In the genomic region with DNA sequence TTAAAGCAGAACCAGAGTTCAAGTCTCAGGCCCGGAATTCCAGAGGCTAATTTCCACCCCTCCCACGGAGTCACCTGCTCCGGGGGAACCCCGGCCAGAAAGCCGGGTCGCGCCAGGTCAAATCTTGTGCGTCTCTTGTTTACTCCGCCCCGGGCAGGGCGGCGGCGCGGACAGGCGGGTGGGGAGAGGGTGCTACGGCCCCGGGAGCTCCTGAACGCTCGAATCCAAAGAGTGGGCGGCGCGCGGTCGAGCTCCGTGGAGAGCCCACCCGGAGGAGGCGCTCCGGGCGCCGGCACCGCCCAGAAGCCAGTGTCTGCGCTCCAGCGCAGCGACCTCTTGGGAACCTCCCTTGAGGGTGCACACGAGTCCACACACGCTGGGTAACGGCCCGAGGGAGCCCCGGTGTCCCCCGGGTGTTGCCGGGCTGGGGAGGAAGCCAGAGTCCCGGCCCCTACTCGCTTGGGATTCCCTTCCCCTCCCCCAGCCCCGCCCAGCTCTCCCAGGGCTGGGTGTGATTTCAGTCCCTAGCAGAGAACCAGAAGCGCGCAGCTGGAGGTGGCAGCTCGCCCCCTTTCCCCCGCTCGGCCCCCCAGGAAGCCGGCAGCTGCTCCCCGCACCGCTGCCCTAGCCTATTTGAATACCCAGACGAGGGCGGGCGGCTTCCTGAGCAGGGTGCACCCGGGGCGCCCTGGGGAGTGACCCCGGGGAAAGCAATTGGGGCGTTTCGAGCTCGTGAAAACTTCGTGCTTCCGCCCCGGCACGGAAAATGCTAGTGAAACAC, we compare ENCODE assay signal across 8 mouse cellular contexts. TPM values are rescaled to one million over a fixed set of nuclear protein-coding genes. Genes with fewer than 3 reads are reported as not detected.
A peak's percentile ranks its signal among the peaks of the same experiment; 100 is the strongest.
DNase-seq lines count a peak whose midpoint lies in the region; ATAC-seq and TF ChIP-seq lines count a peak whose summit lies in the region.

No protein-coding gene starts in this region.

- no peaks in the 10 kb centered on the region for H3K9me3 ChIP-seq in intestine, postnatal 0 days (ENCODE audit: control insufficient read depth)
- H3K9me3 ChIP-seq in limb, embryonic 10.5 days (replicated peaks), result no peaks in the 10 kb centered on the region
- H3K9me3 ChIP-seq in midbrain, embryonic 11.5 days (ENCODE audit: control insufficient read depth, low read length), result no peaks in the 10 kb centered on the region

- peak; percentile 96 to 98 for DNase-seq in adrenal gland, adult (ENCODE audit: inconsistent age in 2 of 2, low spot score in 1 of 2)
- DNase-seq in embryo, embryonic 10.5 days (ENCODE audit: low spot score), result peak; percentile 70
- DNase-seq in limb, embryonic 10.5 days (ENCODE audit: low spot score), result peak; percentile 64
- DNase-seq in midbrain, embryonic 11.5 days (ENCODE audit: low spot score, missing footprints), result peak; percentile 96
- DNase-seq in right cerebral cortex, postnatal 36 days (ENCODE audit: low spot score in 2 of 2), result peak; percentile 64 to 67
- DNase-seq in urinary bladder, postnatal 4 days (ENCODE audit: low spot score in 2 of 2), result peak; percentile 82 to 85

- no peaks in the 10 kb centered on the region for H3K4me1 ChIP-seq in intestine, postnatal 0 days (replicated peaks; ENCODE audit: control insufficient read depth, insufficient read depth, low read length)
- H3K4me1 ChIP-seq in limb, embryonic 10.5 days, result peaks cover 33% of the 10 kb centered on the region
- H3K4me1 ChIP-seq in midbrain, embryonic 11.5 days (ENCODE audit: control insufficient read depth, insufficient read depth, low read length), result peaks cover 3% of the 10 kb centered on the region; the same call in 1 of the 2 replicates

- no peaks in the 10 kb centered on the region for H3K36me3 ChIP-seq in intestine, postnatal 0 days (ENCODE audit: control insufficient read depth, insufficient read depth)
- H3K36me3 ChIP-seq in limb, embryonic 10.5 days, result no peaks in the 10 kb centered on the region
- H3K36me3 ChIP-seq in midbrain, embryonic 11.5 days (ENCODE audit: control insufficient read depth, insufficient read depth, low read length), result no peaks in the 10 kb centered on the region

- peak overlapping the region; percentile 91 for H3K4me3 ChIP-seq in intestine, postnatal 0 days (ENCODE audit: low read depth, low read length)
- peak overlapping the region; percentile 75 for H3K4me3 ChIP-seq in limb, embryonic 10.5 days
- H3K4me3 ChIP-seq in midbrain, embryonic 11.5 days (ENCODE audit: low read depth, low read length), result peak overlapping the region; percentile 72

- H3K27ac ChIP-seq in intestine, postnatal 0 days (ENCODE audit: low read depth, low read length), result peak overlapping the region; percentile 88
- peak overlapping the region; percentile 89 for H3K27ac ChIP-seq in limb, embryonic 10.5 days
- peak overlapping the region; percentile 93 for H3K27ac ChIP-seq in midbrain, embryonic 11.5 days (ENCODE audit: low read depth, low read length)

- peak overlapping the region; percentile 91 for H3K9ac ChIP-seq in intestine, postnatal 0 days (ENCODE audit: low read depth, low read length)
- H3K9ac ChIP-seq in midbrain, embryonic 11.5 days (ENCODE audit: low read length), result peak overlapping the region; percentile 91

- peak overlapping the region; percentile 89 for H3K4me2 ChIP-seq in intestine, postnatal 0 days (replicated peaks; ENCODE audit: low read depth)
- H3K4me2 ChIP-seq in midbrain, embryonic 11.5 days, result peak overlapping the region; percentile 82

- TF ChIP-seq CTCF in intestine, postnatal 0 days (IDR thresholded peaks at IDR 0.05; ENCODE audit: low read depth), result peak; percentile 57

- ATAC-seq in granulocyte monocyte progenitor cell, adult 5-6 weeks (replicated peaks; ENCODE audit: poor library complexity, severe bottlenecking), result peak; percentile 50
- peak; percentile 57 for ATAC-seq in intestine, postnatal 0 days
- ATAC-seq in midbrain, embryonic 11.5 days (ENCODE audit: low FRiP score), result peak; percentile 27

- under 1% methylated on average over 57 of the region's 65 CpGs for WGBS in intestine, postnatal 0 days
- under 1% methylated on average over 65 of the region's 65 CpGs for WGBS in limb, embryonic 10.5 days
- under 1% methylated on average over 59 of the region's 65 CpGs for WGBS in midbrain, embryonic 11.5 days

- H3K27me3 ChIP-seq in intestine, postnatal 0 days (replicated peaks; ENCODE audit: control insufficient read depth, insufficient read depth, low read length), result no peaks in the 10 kb centered on the region
- H3K27me3 ChIP-seq in limb, embryonic 10.5 days (ENCODE audit: low read depth, poor library complexity, severe bottlenecking), result peaks cover 62% of the 10 kb centered on the region
- no peaks in the 10 kb centered on the region for H3K27me3 ChIP-seq in midbrain, embryonic 11.5 days (ENCODE audit: control insufficient read depth, insufficient read depth, low read length)

RNA-seq across cellular contexts. Expression of a gene that starts 1.2 kb away (rescaled TPM):
- 1.4 and 5.4 TPM in 2 replicates for total RNA-seq in granulocyte monocyte progenitor cell, adult 5-6 weeks (2014; fragmentation: Nextera tagmentation)
- total RNA-seq in granulocyte monocyte progenitor cell, adult 5-6 weeks (2017), result 0.62 and 0.69 TPM in 2 replicates
- polyA plus RNA-seq in intestine, postnatal 0 days (2015; fragmentation: Nextera tagmentation; extraction: Ambion mirVana), result 3.5 and 3.8 TPM in 2 replicates
- 0.44 and 0.59 TPM in 2 replicates for polyA plus RNA-seq in limb, embryonic 10.5 days (2016; fragmentation: Nextera tagmentation; extraction: Ambion mirVana)
- polyA plus RNA-seq in midbrain, embryonic 11.5 days (2014; fragmentation: Nextera tagmentation; extraction: Ambion mirVana), result 5.4 and 6.5 TPM in 2 replicates

Comparison
In these comparisons a context has a peak if more than half of its experiments do, and no peak if none do; other contexts are left out.
1. Peak in every context shown above with its lines: DNase-seq, ATAC-seq, H3K4me3 ChIP-seq and H3K27ac ChIP-seq.